Mouse (Mus musculus) small intestine, adult 2 months (tissue): ENCODE data around the gene Gm45234.

ENCODE experiments used
- CTCF ChIP-seq: fragments of 200-500 bp; IDR thresholded peaks from 2 replicates; pipeline ENCODE4 v1.5.1; 2012; ENCODE audit warnings: low read depth, mild to moderate bottlenecking, control low read depth, inconsistent platforms, low read length, moderate library complexity, mixed read lengths; ENCODE audit not compliant: insufficient replicate concordance, insufficient read length; ENCODE audit errors: extremely low read depth
- POLR2A ChIP-seq: fragments of 200-500 bp; IDR thresholded peaks from 2 replicates; pipeline ENCODE4 v1.6.1; 2012; ENCODE audit warnings: low read depth, mild to moderate bottlenecking, control low read depth, inconsistent platforms, low read length, moderate library complexity

GRCm38 (mm10) chr6:124755831-124756595 lies at the start of gene Gm45234, which contains the start of gene Atn1:
- TF ChIP-seq POLR2A (no peak; the same call in 1 of the 2 replicates), CTCF (no peak)
